Mouse (Mus musculus): ENCODE results near the gene Itpr2. TPM values are rescaled to one million over a fixed set of nuclear protein-coding genes. Genes with fewer than 3 reads are reported as not detected.

The Itpr2 gene
- polyA plus RNA-seq, 1 experiment = 10.9 TPM

DNA sequence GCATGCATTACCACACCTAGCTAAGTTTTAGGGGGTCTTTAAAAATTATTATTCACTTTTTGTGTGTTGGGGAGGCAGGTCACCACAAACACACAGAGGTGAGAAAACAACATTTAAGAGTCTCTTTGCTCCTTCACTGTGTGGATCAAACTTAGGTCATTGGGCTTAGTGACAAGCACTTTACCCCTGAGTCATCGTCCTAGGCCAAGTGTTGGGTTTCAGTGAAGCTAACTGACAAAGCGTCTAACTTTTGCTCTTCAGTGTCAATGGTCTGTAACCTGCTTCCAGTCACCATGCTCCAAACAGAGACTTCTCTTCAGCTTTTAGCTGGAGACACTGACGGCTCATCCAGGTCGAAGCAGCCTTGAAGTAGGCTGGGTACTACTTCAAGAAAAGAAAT, 31.1 kb upstream of the Itpr2 start:
- Histone ChIP-seq H3K27ac (ENCODE audit: insufficient read depth, low read depth, low read length) (no peak overlapping the region), H3K4me3 (ENCODE audit: insufficient read depth, low read length) (no peak overlapping the region), H3K4me1 (ENCODE audit: control insufficient read depth, insufficient read depth, low read length) (no peaks in the 10 kb centered on the region)
- TF ChIP-seq CTCF (IDR thresholded peaks at IDR 0.05; ENCODE audit: low read depth, low read length) = no peak
- TF ChIP-seq POLR2A (IDR thresholded peaks at IDR 0.05; ENCODE audit: borderline replicate concordance, low read depth, low read length) = no peak

GRCm38 (mm10) chr6:146530769-146531168, 28.7 kb upstream of the Itpr2 start:
- H3K4me3 ChIP-seq (ENCODE audit: insufficient read depth, low read length) = no peak overlapping the region
- TF ChIP-seq CTCF (IDR thresholded peaks at IDR 0.05; ENCODE audit: low read depth, low read length) = no peak
- TF ChIP-seq POLR2A (IDR thresholded peaks at IDR 0.05; ENCODE audit: borderline replicate concordance, low read depth, low read length) = no peak
- peaks cover under 1% of the 10 kb centered on the region for H3K4me1 ChIP-seq (ENCODE audit: control insufficient read depth, insufficient read depth, low read length)
- H3K27ac ChIP-seq (ENCODE audit: insufficient read depth, low read depth, low read length) = no peak overlapping the region

DNA sequence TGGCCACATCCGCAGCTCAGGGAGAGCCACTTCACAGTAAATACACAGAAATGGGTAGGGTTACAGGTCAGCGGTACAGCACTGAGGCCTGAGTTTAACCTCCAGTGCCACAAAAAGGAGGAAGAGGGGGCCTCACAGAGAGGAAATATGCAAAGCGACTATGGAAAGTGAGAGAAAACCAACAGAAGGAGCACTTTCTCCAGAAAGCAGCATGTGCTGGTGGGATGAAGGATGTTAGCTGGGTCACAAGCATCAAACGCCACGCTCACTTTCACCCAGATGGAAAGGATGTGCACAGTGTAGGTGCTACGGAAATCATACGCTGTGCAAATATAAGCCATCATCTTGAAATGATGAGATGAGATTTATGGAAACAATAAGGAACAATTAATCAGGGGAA, 28.3 kb upstream of the Itpr2 start:
- no peak overlapping the region for H3K27ac ChIP-seq (ENCODE audit: insufficient read depth, low read depth, low read length)
- peaks cover 3% of the 10 kb centered on the region for H3K4me1 ChIP-seq (ENCODE audit: control insufficient read depth, insufficient read depth, low read length)
- no peak overlapping the region for H3K4me3 ChIP-seq (ENCODE audit: insufficient read depth, low read length)
- TF ChIP-seq POLR2A (IDR thresholded peaks at IDR 0.05; ENCODE audit: borderline replicate concordance, low read depth, low read length) (no peak), CTCF (IDR thresholded peaks at IDR 0.05; ENCODE audit: low read depth, low read length) (no peak)

DNA sequence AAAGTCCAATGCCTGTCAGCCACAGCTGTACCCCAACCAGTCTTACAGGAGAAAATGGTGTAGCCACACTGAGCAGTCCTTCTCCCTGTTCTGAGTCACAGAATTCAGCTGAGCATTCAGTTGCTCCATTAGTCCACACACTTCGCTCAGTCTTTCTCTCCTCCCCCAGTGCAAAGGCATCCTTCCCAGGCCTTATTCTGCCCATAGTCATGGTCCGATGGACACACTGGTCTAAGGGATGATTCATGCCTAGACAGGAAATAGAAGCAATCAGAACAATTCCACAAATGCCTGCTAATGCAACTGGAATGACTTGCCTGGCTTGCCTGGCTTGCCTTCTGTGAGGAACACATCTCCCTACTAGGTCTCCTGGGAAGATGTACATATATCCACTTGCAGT, 25.5 kb upstream of the Itpr2 start:
- TF ChIP-seq POLR2A (IDR thresholded peaks at IDR 0.05; ENCODE audit: borderline replicate concordance, low read depth, low read length) = no peak
- no peak for TF ChIP-seq CTCF (IDR thresholded peaks at IDR 0.05; ENCODE audit: low read depth, low read length)
- H3K4me3 ChIP-seq (ENCODE audit: insufficient read depth, low read length) = no peak overlapping the region
- H3K27ac ChIP-seq (ENCODE audit: insufficient read depth, low read depth, low read length) = no peak overlapping the region
- H3K4me1 ChIP-seq (ENCODE audit: control insufficient read depth, insufficient read depth, low read length) = peaks cover 5% of the 10 kb centered on the region

DNA sequence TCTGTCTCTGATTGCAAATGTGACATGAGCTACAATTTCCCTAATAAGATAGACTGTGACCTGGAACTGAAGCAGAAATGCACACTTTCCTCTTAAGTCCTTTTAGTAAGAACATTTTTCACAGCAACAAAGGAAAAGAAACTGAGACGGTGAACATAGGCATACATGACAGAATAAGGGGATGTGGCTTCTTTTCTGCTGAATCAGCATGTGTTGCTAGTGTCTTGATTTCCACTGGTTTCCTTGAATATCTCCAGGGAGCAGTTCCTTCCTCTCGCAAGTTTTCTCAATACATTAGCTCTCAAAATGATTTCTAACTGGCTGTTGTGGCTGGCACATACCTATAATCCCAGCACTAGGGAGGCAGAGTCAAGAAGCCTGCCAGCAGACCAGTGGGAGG, 23.5 kb upstream of the Itpr2 start:
- H3K27ac ChIP-seq (ENCODE audit: insufficient read depth, low read depth, low read length) = no peak overlapping the region
- TF ChIP-seq POLR2A (IDR thresholded peaks at IDR 0.05; ENCODE audit: borderline replicate concordance, low read depth, low read length) = no peak
- TF ChIP-seq CTCF (IDR thresholded peaks at IDR 0.05; ENCODE audit: low read depth, low read length) = no peak
- peaks cover 10% of the 10 kb centered on the region for H3K4me1 ChIP-seq (ENCODE audit: control insufficient read depth, insufficient read depth, low read length)
- H3K4me3 ChIP-seq (ENCODE audit: insufficient read depth, low read length) = no peak overlapping the region

DNA sequence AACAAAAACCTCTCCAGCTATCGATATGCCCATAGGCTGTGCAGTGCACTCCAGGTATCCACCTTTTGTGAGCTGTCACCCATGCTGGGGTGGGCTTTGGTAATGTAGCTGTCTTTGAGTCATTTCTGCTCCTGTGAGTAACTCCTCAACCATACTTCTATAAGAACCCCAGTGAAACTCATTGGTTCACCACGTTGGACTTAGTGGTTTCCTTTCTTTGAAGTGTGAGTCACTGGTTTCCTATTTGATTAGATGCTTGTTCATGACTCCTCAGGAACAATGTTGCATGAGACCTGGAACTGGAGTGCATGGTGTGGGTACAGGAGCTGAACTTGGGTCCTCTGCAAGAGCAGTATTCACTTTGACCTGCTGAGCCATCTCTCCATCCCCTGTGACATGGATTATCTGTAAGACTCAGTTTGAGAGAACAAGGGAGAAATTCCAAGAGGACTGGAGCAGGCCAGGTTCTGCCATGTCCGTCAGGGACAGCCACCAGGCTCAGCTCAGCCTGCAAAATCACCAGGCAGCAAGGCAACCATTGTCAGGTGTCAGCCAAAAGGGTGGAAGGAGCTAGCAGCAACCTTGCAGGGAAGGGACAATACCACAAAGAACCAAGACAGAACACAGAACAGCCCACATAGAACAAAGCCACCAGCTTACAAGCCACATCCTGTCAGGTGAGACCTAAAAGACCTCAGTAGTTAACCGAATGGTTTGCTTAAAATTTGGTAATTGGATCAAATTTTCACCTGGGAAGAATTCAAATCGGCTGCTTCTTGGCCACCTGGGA, 19.6 kb upstream of the Itpr2 start:
- Histone ChIP-seq H3K4me3 (ENCODE audit: insufficient read depth, low read length) (no peak overlapping the region), H3K27ac (ENCODE audit: insufficient read depth, low read depth, low read length) (no peak overlapping the region), H3K4me1 (ENCODE audit: control insufficient read depth, insufficient read depth, low read length) (peaks cover 10% of the 10 kb centered on the region)
- TF ChIP-seq CTCF (IDR thresholded peaks at IDR 0.05; ENCODE audit: low read depth, low read length) (no peak), POLR2A (IDR thresholded peaks at IDR 0.05; ENCODE audit: borderline replicate concordance, low read depth, low read length) (no peak)

DNA sequence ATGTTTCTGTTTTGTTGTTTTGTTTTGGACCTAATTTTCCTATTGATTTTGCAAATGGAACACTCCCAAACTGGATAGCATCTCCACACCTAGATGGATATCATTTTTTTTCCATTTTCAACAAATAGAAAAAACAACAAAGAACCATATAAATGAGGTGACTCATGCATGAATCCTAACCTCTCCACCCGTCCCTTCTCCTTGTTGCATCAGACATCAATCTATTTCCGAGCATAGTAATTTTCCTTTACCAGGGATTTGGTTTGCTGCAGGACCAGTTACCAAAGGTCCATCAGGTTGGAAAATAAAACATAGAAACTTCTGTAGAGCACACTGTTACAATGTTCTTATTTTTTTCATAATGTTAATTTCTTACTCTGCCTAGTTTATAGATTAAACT, 17.0 kb upstream of the Itpr2 start:
- H3K4me1 ChIP-seq (ENCODE audit: control insufficient read depth, insufficient read depth, low read length) = peaks cover 5% of the 10 kb centered on the region; the same call in 1 of the 2 replicates
- TF ChIP-seq POLR2A (IDR thresholded peaks at IDR 0.05; ENCODE audit: borderline replicate concordance, low read depth, low read length) (no peak), CTCF (IDR thresholded peaks at IDR 0.05; ENCODE audit: low read depth, low read length) (no peak)
- no peak overlapping the region for H3K27ac ChIP-seq (ENCODE audit: insufficient read depth, low read depth, low read length)
- H3K4me3 ChIP-seq (ENCODE audit: insufficient read depth, low read length) = no peak overlapping the region

DNA sequence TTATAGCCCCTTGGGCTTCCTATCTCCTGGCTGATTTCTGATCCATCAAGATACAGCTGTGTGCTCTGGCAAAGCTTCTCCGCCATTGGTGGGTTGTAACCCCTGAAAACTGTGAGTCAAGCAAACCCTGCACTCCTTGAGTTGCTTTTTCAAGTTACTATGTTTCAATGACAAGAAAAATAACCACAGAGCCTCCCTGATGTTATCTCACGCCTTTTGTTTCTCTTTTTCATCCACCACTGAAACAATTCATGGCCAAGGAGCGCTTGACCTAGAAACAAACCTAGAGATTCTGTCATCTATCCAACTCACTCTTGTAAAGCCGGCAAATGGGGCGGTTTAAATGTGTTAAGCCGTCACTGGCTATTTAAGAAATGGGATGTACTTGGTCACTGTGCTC, 13.9 kb upstream of the Itpr2 start:
- TF ChIP-seq CTCF (IDR thresholded peaks at IDR 0.05; ENCODE audit: low read depth, low read length) (no peak), POLR2A (IDR thresholded peaks at IDR 0.05; ENCODE audit: borderline replicate concordance, low read depth, low read length) (no peak)
- H3K4me1 ChIP-seq (ENCODE audit: control insufficient read depth, insufficient read depth, low read length) = no peaks in the 10 kb centered on the region
- no peak overlapping the region for H3K27ac ChIP-seq (ENCODE audit: insufficient read depth, low read depth, low read length)
- no peak overlapping the region for H3K4me3 ChIP-seq (ENCODE audit: insufficient read depth, low read length)

DNA sequence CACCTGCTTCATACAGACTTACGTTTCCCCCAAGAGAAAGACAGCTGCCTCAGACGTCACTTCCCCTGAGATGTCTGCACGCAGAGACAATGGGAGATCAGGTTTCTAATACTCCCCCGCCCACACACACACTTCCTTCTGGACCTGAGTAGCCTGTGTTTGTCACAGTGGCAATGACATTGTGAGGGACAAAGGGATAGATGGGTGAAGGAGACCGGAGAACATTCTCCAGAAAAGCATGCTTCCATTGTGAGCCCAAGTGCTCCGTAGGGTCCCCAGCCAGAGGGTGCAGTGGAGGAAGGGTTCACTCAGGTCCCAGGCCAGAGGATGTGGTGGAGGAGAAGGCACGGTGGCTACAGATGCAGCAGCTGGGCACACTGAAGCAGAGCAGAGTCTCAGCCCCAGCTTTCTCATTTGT, 12.5 kb upstream of the Itpr2 start:
- H3K4me1 ChIP-seq (ENCODE audit: control insufficient read depth, insufficient read depth, low read length) = no peaks in the 10 kb centered on the region
- H3K4me3 ChIP-seq (ENCODE audit: insufficient read depth, low read length) = no peak overlapping the region
- TF ChIP-seq CTCF (IDR thresholded peaks at IDR 0.05; ENCODE audit: low read depth, low read length) = no peak
- TF ChIP-seq POLR2A (IDR thresholded peaks at IDR 0.05; ENCODE audit: borderline replicate concordance, low read depth, low read length) = no peak
- no peak overlapping the region for H3K27ac ChIP-seq (ENCODE audit: insufficient read depth, low read depth, low read length)

DNA sequence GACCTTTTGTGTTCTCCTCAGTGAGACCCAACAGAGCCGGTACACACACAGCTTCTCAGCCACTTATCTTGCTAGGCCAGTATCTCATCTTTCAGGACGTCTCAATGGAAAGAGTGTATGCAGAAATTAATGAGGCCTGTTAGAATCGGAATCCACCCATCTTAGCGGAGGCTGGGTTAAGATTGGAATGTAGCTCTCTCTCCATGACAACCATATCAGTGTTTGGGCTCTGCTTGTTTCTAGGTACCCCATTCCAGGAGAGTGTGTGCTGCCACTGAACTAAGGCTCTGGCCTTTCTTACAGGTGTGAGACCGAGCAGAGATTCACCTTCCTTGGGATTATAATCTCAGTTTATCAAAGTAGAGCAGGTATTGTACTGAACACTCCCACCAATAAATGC, 11.9 kb upstream of the Itpr2 start:
- Histone ChIP-seq H3K4me1 (ENCODE audit: control insufficient read depth, insufficient read depth, low read length) (no peaks in the 10 kb centered on the region), H3K27ac (ENCODE audit: insufficient read depth, low read depth, low read length) (no peak overlapping the region), H3K4me3 (ENCODE audit: insufficient read depth, low read length) (no peak overlapping the region)
- TF ChIP-seq CTCF (IDR thresholded peaks at IDR 0.05; ENCODE audit: low read depth, low read length) = no peak
- TF ChIP-seq POLR2A (IDR thresholded peaks at IDR 0.05; ENCODE audit: borderline replicate concordance, low read depth, low read length) = no peak
